Mouse (Mus musculus) embryonic facial prominence, embryonic 12.5 days (tissue): ENCODE data around the gene Ccpg1. TPM values are rescaled to one million over a fixed set of nuclear protein-coding genes. Genes with fewer than 3 reads are reported as not detected.

Source experiments
- ATAC-seq: fragments of 200-750 bp; cut with Nextera tagmentation; 2 replicates; pipeline ENCODE4 v1.8.0; 2017; ENCODE audit not compliant: insufficient number of reproducible peaks, insufficient read depth, low FRiP score, low TSS enrichment
- H3K27ac ChIP-seq: fragments of 300-500 bp; sonication (generic); 2 replicates; pipeline ENCODE4 v1.5.1; 2016; ENCODE audit warnings: mild to moderate bottlenecking
- H3K27me3 ChIP-seq: fragments of 300-500 bp; sonication (generic); 2 replicates; pipeline ENCODE4 v1.6.1; 2016; ENCODE audit warnings: mild to moderate bottlenecking, moderate library complexity
- H3K36me3 ChIP-seq: fragments of 300-500 bp; sonication (generic); 2 replicates; pipeline ENCODE4 v1.6.1; 2016; ENCODE audit warnings: mild to moderate bottlenecking
- H3K4me1 ChIP-seq: fragments of 300-500 bp; sonication (generic); 2 replicates; pipeline ENCODE4 v1.6.1; 2016
- H3K4me2 ChIP-seq: fragments of 300-500 bp; sonication (generic); replicated peaks from 2 replicates; pipeline ENCODE4 v1.6.1; 2016; ENCODE audit warnings: mild to moderate bottlenecking, moderate library complexity
- H3K4me3 ChIP-seq: fragments of 300-500 bp; sonication (generic); 2 replicates; pipeline ENCODE4 v1.5.1; 2016; ENCODE audit warnings: mild to moderate bottlenecking
- H3K9ac ChIP-seq: fragments of 300-500 bp; sonication (generic); 2 replicates; pipeline ENCODE4 v1.6.1; 2016; ENCODE audit warnings: mild to moderate bottlenecking, moderate library complexity
- H3K9me3 ChIP-seq: fragments of 300-500 bp; sonication (generic); 2 replicates; pipeline ENCODE4 v1.6.1; 2016; ENCODE audit warnings: mild to moderate bottlenecking, moderate library complexity
- WGBS: fragments of 180-500 bp; shearing (Covaris S2); methylation state at CpG from one replicate; pipeline ENCODE4 v1.1.7; 2016; 5-methylcytosine and 5-hydroxymethylcytosine counted together
- polyA plus RNA-seq: library from polyadenylated mRNA; unstranded; fragments of >200 nt; fragmentation: Nextera tagmentation; extraction: Ambion mirVana; gene quantifications from 2 replicates; pipeline ENCODE4 v1.2.1, GENCODE M21; 2016

Gene Ccpg1
- polyA plus RNA-seq, 1 experiment from 2014 or later: 24.9 TPM

- ATAC-seq: no peak
- 67% methylated on average over 7 of the region's 7 CpGs for WGBS
Observed at GRCm38 (mm10) chr9:72996806-72997205, 11.6 kb downstream of the Ccpg1 start.

GRCm38 (mm10) chr9:73000487-73000886, 15.3 kb downstream of the Ccpg1 start:
- Histone ChIP-seq H3K36me3 (no peaks in the 10 kb centered on the region), H3K4me3 (no peak overlapping the region), H3K4me1 (no peaks in the 10 kb centered on the region), H3K9ac (no peak overlapping the region), H3K4me2 (no peak overlapping the region), H3K9me3 (no peaks in the 10 kb centered on the region), H3K27ac (no peak overlapping the region), H3K27me3 (no peaks in the 10 kb centered on the region)
- no peak for ATAC-seq
- WGBS: 72% methylated on average over 2 of the region's 2 CpGs

More at GRCm38 (mm10) chr9:72996806-72997205, 11.6 kb downstream of the Ccpg1 start:
- Histone ChIP-seq H3K9me3 (no peaks in the 10 kb centered on the region), H3K27ac (no peak overlapping the region), H3K4me1 (no peaks in the 10 kb centered on the region), H3K36me3 (no peaks in the 10 kb centered on the region), H3K27me3 (no peaks in the 10 kb centered on the region), H3K4me3 (no peak overlapping the region), H3K4me2 (no peak overlapping the region), H3K9ac (no peak overlapping the region)

GRCm38 (mm10) chr9:73001314-73002011, 16.2 kb downstream of the Ccpg1 start:
- Histone ChIP-seq H3K27ac (no peak overlapping the region), H3K36me3 (peaks cover 4% of the 10 kb centered on the region), H3K4me2 (no peak overlapping the region), H3K4me1 (no peaks in the 10 kb centered on the region), H3K27me3 (no peaks in the 10 kb centered on the region), H3K4me3 (no peak overlapping the region), H3K9me3 (no peaks in the 10 kb centered on the region), H3K9ac (no peak overlapping the region)
- ATAC-seq: no peak
- WGBS: 85% methylated on average over 13 of the region's 13 CpGs

- H3K27me3 ChIP-seq: no peaks in the 10 kb centered on the region
- no peak overlapping the region for H3K4me3 ChIP-seq
- H3K9ac ChIP-seq: no peak overlapping the region
- H3K27ac ChIP-seq: no peak overlapping the region
- no peaks in the 10 kb centered on the region for H3K4me1 ChIP-seq
- peaks cover 7% of the 10 kb centered on the region for H3K36me3 ChIP-seq
- no peak for ATAC-seq
- H3K9me3 ChIP-seq: no peaks in the 10 kb centered on the region
- no peak overlapping the region for H3K4me2 ChIP-seq
- WGBS: 73% methylated on average over 3 of the region's 3 CpGs
Observed at GRCm38 (mm10) chr9:73002177-73002576, 16.9 kb downstream of the Ccpg1 start.

GRCm38 (mm10) chr9:73004076-73004475, 18.8 kb downstream of the Ccpg1 start:
- H3K9me3 ChIP-seq: no peaks in the 10 kb centered on the region
- H3K36me3 ChIP-seq: peaks cover 7% of the 10 kb centered on the region
- no peak overlapping the region for H3K4me2 ChIP-seq
- WGBS: 85% methylated on average over 8 of the region's 8 CpGs
- H3K27ac ChIP-seq: no peak overlapping the region
- no peaks in the 10 kb centered on the region for H3K27me3 ChIP-seq
- H3K4me1 ChIP-seq: no peaks in the 10 kb centered on the region
- H3K4me3 ChIP-seq: no peak overlapping the region
- no peak for ATAC-seq
- no peak overlapping the region; the same call in 1 of the 2 replicates for H3K9ac ChIP-seq

- Histone ChIP-seq H3K9me3 (no peaks in the 10 kb centered on the region), H3K4me1 (no peaks in the 10 kb centered on the region), H3K4me2 (no peak overlapping the region), H3K27ac (no peak overlapping the region), H3K27me3 (no peaks in the 10 kb centered on the region), H3K9ac (no peak overlapping the region), H3K4me3 (no peak overlapping the region), H3K36me3 (peaks cover 7% of the 10 kb centered on the region)
- no peak for ATAC-seq
- WGBS: 93% methylated on average over 6 of the region's 6 CpGs
Observed at GRCm38 (mm10) chr9:73005106-73005505, 19.9 kb downstream of the Ccpg1 start.

- Histone ChIP-seq H3K27ac (no peak overlapping the region), H3K4me2 (no peak overlapping the region), H3K36me3 (peaks cover 10% of the 10 kb centered on the region), H3K9me3 (no peaks in the 10 kb centered on the region), H3K27me3 (no peaks in the 10 kb centered on the region), H3K9ac (no peak overlapping the region), H3K4me3 (no peak overlapping the region), H3K4me1 (no peaks in the 10 kb centered on the region)
- 89% methylated on average over 3 of the region's 3 CpGs for WGBS
- no peak for ATAC-seq
Observed at GRCm38 (mm10) chr9:73006175-73006574, 20.9 kb downstream of the Ccpg1 start.

GRCm38 (mm10) chr9:73008384-73008783, 23.2 kb downstream of the Ccpg1 start:
- no peak overlapping the region for H3K27ac ChIP-seq
- 71% methylated on average over 3 of the region's 3 CpGs for WGBS
- H3K9ac ChIP-seq: no peak overlapping the region
- H3K9me3 ChIP-seq: no peaks in the 10 kb centered on the region
- H3K27me3 ChIP-seq: no peaks in the 10 kb centered on the region
- ATAC-seq: no peak
- H3K36me3 ChIP-seq: peaks cover 19% of the 10 kb centered on the region
- H3K4me2 ChIP-seq: no peak overlapping the region
- no peaks in the 10 kb centered on the region for H3K4me1 ChIP-seq
- H3K4me3 ChIP-seq: no peak overlapping the region

GRCm38 (mm10) chr9:73012629-73013028, 27.4 kb downstream of the Ccpg1 start:
- Histone ChIP-seq H3K27me3 (no peaks in the 10 kb centered on the region), H3K4me1 (no peaks in the 10 kb centered on the region), H3K4me3 (no peak overlapping the region), H3K27ac (no peak overlapping the region), H3K9me3 (no peaks in the 10 kb centered on the region), H3K9ac (no peak overlapping the region), H3K4me2 (no peak overlapping the region), H3K36me3 (peaks cover 42% of the 10 kb centered on the region)
- no peak for ATAC-seq
- 85% methylated on average over 4 of the region's 4 CpGs for WGBS

GRCm38 (mm10) chr9:73014724-73015123, 29.5 kb downstream of the Ccpg1 start:
- WGBS: 82% methylated on average over 13 of the region's 13 CpGs
- H3K36me3 ChIP-seq: peaks cover 56% of the 10 kb centered on the region
- no peak overlapping the region for H3K9ac ChIP-seq
- no peaks in the 10 kb centered on the region for H3K4me1 ChIP-seq
- H3K9me3 ChIP-seq: no peaks in the 10 kb centered on the region
- H3K27me3 ChIP-seq: no peaks in the 10 kb centered on the region
- no peak for ATAC-seq
- no peak overlapping the region for H3K27ac ChIP-seq
- H3K4me3 ChIP-seq: no peak overlapping the region
- no peak overlapping the region for H3K4me2 ChIP-seq

GRCm38 (mm10) chr9:73019841-73020240, 34.6 kb downstream of the Ccpg1 start:
- Histone ChIP-seq H3K36me3 (peaks cover 49% of the 10 kb centered on the region), H3K4me2 (no peak overlapping the region), H3K4me3 (no peak overlapping the region), H3K4me1 (no peaks in the 10 kb centered on the region), H3K27me3 (no peaks in the 10 kb centered on the region), H3K9me3 (no peaks in the 10 kb centered on the region), H3K27ac (no peak overlapping the region), H3K9ac (no peak overlapping the region)
- no peak for ATAC-seq
- WGBS: 88% methylated on average over 10 of the region's 10 CpGs

- 88% methylated on average over 5 of the region's 5 CpGs for WGBS
- H3K36me3 ChIP-seq: peaks cover 46% of the 10 kb centered on the region
Observed at GRCm38 (mm10) chr9:73020566-73021097, 35.4 kb downstream of the Ccpg1 start.

More at GRCm38 (mm10) chr9:73020566-73021097, 35.4 kb downstream of the Ccpg1 start:
- Histone ChIP-seq H3K9ac (no peak overlapping the region), H3K27ac (no peak overlapping the region), H3K4me3 (no peak overlapping the region), H3K4me2 (no peak overlapping the region), H3K27me3 (no peaks in the 10 kb centered on the region), H3K4me1 (no peaks in the 10 kb centered on the region), H3K9me3 (no peaks in the 10 kb centered on the region)
- no peak for ATAC-seq
